Mouse (Mus musculus): Measurements from ENCODE around the gene Pcdh8.
A peak's percentile ranks its signal among the peaks of the same experiment; 100 is the strongest.

Pcdh8 gene

GRCm38 (mm10) chr14:79771094-79771535 lies at the start of gene Pcdh8:
Gene Pcdh8, minus strand, starts transcription at chr14:79771312.
- peak; percentile 78 for DNase-seq (ENCODE audit: low spot score)

- no peak for DNase-seq (ENCODE audit: low spot score)
These were observed 43.6 kb upstream of the Pcdh8 start for GRCm38 (mm10) chr14:79814709-79815108.

GRCm38 (mm10) chr14:79814084-79814483 lies 43.0 kb upstream of the Pcdh8 start:
- DNase-seq (ENCODE audit: low spot score) = no peak

- no peak for DNase-seq (ENCODE audit: low spot score)
These were observed 22.1 kb upstream of the Pcdh8 start for GRCm38 (mm10) chr14:79793179-79793578.

- no peak for DNase-seq (ENCODE audit: low spot score)
These were observed 18.4 kb upstream of the Pcdh8 start for GRCm38 (mm10) chr14:79789535-79789934.

- DNase-seq (ENCODE audit: low spot score) = no peak
These were observed 17.6 kb upstream of the Pcdh8 start for GRCm38 (mm10) chr14:79788656-79789204.

- no peak for DNase-seq (ENCODE audit: low spot score)
These were observed 16.8 kb upstream of the Pcdh8 start for GRCm38 (mm10) chr14:79787918-79788317.

- DNase-seq (ENCODE audit: low spot score) = peak; percentile 60
These were observed 14.3 kb upstream of the Pcdh8 start for GRCm38 (mm10) chr14:79785400-79785799.

GRCm38 (mm10) chr14:79780889-79781288 lies 9.8 kb upstream of the Pcdh8 start:
- DNase-seq (ENCODE audit: low spot score) = no peak

- no peak for DNase-seq (ENCODE audit: low spot score)
These were observed 9.2 kb upstream of the Pcdh8 start for GRCm38 (mm10) chr14:79780332-79780731.

GRCm38 (mm10) chr14:79779841-79780240 lies 8.7 kb upstream of the Pcdh8 start:
- no peak for DNase-seq (ENCODE audit: low spot score)

GRCm38 (mm10) chr14:79773425-79774391 lies 2.6 kb upstream of the Pcdh8 start:
- no peak for DNase-seq (ENCODE audit: low spot score)

GRCm38 (mm10) chr14:79771802-79772511 lies 845 bp upstream of the Pcdh8 start:
- no peak for DNase-seq (ENCODE audit: low spot score)

GRCm38 (mm10) chr14:79770306-79771093 lies 612 bp downstream of the Pcdh8 start:
- DNase-seq (ENCODE audit: low spot score) = peak; percentile 42

- peak; percentile 94 for DNase-seq (ENCODE audit: low spot score)
These were observed 1.5 kb downstream of the Pcdh8 start for GRCm38 (mm10) chr14:79769618-79770017.

GRCm38 (mm10) chr14:79768996-79769395 lies 2.1 kb downstream of the Pcdh8 start:
- DNase-seq (ENCODE audit: low spot score) = peak; percentile 59

GRCm38 (mm10) chr14:79768076-79768830 lies 2.9 kb downstream of the Pcdh8 start:
- DNase-seq (ENCODE audit: low spot score) = no peak

- no peak for DNase-seq (ENCODE audit: low spot score)
These were observed 3.5 kb downstream of the Pcdh8 start for GRCm38 (mm10) chr14:79767601-79768000.

GRCm38 (mm10) chr14:79765196-79765765 lies 5.8 kb downstream of the Pcdh8 start:
- DNase-seq (ENCODE audit: low spot score) = no peak

GRCm38 (mm10) chr14:79754601-79755222 lies 16.4 kb downstream of the Pcdh8 start:
- DNase-seq (ENCODE audit: low spot score) = no peak
